In genomic region chr9:61520136-61520535, GRCm38 (mm10) we compare ENCODE assay signal across 16 mouse cellular contexts.
"Had no signal": no experiment of that assay in that cellular context is flagged by ENCODE, and none has a peak within 500 bp of the region (broad histone marks: within the 10 kb centered on the region; RNA-seq: fewer than 3 reads in every experiment).

No protein-coding gene starts in this region.

- DNase-seq: heart, postnatal 10 days; heart, postnatal 14 days; heart, postnatal 36 days; heart, postnatal 4 days; kidney, adult 11 months; kidney, adult 18-20 months; kidney, adult 2 months; kidney, adult 8-10 months; kidney, adult 9 months; kidney, postnatal 10 days; kidney, postnatal 14 days; kidney, postnatal 25 days; kidney, postnatal 36 days; kidney, postnatal 4 days; layer of hippocampus, adult 9-11 months; layer of hippocampus, postnatal 36 days had no signal
